Mouse (Mus musculus) thymus, adult 2 months (tissue): ENCODE results near the gene Ccdc9b. TPM values are rescaled to one million over a fixed set of nuclear protein-coding genes. Genes with fewer than 3 reads are reported as not detected.

Experiments
- DNase-seq: peaks from one replicate; pipeline ENCODE4 v3.0.0; 2021
- H3K27ac ChIP-seq: fragments of 200-500 bp; 2 replicates; pipeline ENCODE4 v1.5.1; 2012; ENCODE audit warnings: low read length, control low read depth; ENCODE audit not compliant: control insufficient read depth, insufficient read depth
- H3K27me3 ChIP-seq: fragments of 200-500 bp; 2 replicates; pipeline ENCODE4 v1.6.1; 2012; ENCODE audit warnings: mild to moderate bottlenecking, low read length, moderate library complexity, mixed read lengths; ENCODE audit not compliant: control insufficient read depth, insufficient read depth
- H3K36me3 ChIP-seq: fragments of 200-500 bp; 2 replicates; pipeline ENCODE4 v1.6.1; 2012; ENCODE audit warnings: mild to moderate bottlenecking, low read length, moderate library complexity; ENCODE audit not compliant: control insufficient read depth, insufficient read depth
- H3K4me1 ChIP-seq: fragments of 200-500 bp; replicated peaks from 2 replicates; pipeline ENCODE4 v1.6.1; 2012; ENCODE audit warnings: low read length; ENCODE audit not compliant: control insufficient read depth, insufficient read depth
- H3K4me3 ChIP-seq: fragments of 200-500 bp; 2 replicates; pipeline ENCODE4 v1.5.1; 2012; ENCODE audit warnings: mild to moderate bottlenecking, low read length, control low read depth, moderate library complexity; ENCODE audit not compliant: control insufficient read depth, insufficient read depth
- CTCF ChIP-seq: fragments of 200-500 bp; IDR thresholded peaks from 2 replicates; pipeline ENCODE4 v1.5.1; 2012; ENCODE audit warnings: mild to moderate bottlenecking, control low read depth, low read length, moderate library complexity, borderline replicate concordance; ENCODE audit not compliant: control insufficient read depth, poor library complexity, insufficient read depth; ENCODE audit errors: extremely low read depth
- POLR2A ChIP-seq: fragments of 200-500 bp; IDR thresholded peaks from 2 replicates; pipeline ENCODE4 v1.6.1; 2012; ENCODE audit warnings: mild to moderate bottlenecking, low read length, control low read depth, moderate library complexity; ENCODE audit not compliant: control insufficient read depth, poor library complexity, insufficient read depth; ENCODE audit errors: extremely low read depth
- WGBS: fragments of 180-500 bp; shearing (Covaris S2); methylation state at CpG from one replicate; pipeline ENCODE4 v1.1.7; 2018; 5-methylcytosine and 5-hydroxymethylcytosine counted together
- polyA plus RNA-seq: library from polyadenylated mRNA; depleted of rRNA; stranded (reverse); fragments of >200 nt; gene quantifications from 2 replicates; pipeline ENCODE4 v1.2.3, GENCODE M21; 2012

The Ccdc9b gene
- polyA plus RNA-seq, 1 experiment = 1.8 TPM

DNA sequence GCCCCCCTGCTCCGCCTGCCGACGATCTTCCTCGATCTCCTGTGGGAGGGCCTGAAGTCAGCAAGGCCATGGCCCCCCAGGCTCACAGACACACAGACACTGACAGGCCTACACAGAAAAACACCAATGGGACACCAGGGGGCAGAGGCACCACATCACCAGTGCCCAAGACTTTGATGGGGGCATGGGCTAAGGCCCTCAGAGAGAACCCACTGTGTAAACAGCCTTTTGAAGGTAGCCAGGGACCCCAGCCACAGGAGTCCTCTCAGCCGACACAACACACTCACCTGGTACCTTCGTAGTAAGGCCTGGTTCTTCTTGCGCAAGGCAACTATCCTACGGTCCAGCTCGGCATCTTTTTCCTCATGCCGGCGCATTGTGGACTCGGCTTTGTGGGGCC lies 1.1 kb downstream of the Ccdc9b start:
- Histone ChIP-seq H3K4me1 (peaks cover 31% of the 10 kb centered on the region), H3K27me3 (no peaks in the 10 kb centered on the region), H3K27ac (no peak overlapping the region), H3K36me3 (no peaks in the 10 kb centered on the region), H3K4me3 (no peak overlapping the region)
- 96% methylated on average over 12 of the region's 12 CpGs for WGBS
- DNase-seq = no peak
- TF ChIP-seq POLR2A (no peak), CTCF (no peak)

DNA sequence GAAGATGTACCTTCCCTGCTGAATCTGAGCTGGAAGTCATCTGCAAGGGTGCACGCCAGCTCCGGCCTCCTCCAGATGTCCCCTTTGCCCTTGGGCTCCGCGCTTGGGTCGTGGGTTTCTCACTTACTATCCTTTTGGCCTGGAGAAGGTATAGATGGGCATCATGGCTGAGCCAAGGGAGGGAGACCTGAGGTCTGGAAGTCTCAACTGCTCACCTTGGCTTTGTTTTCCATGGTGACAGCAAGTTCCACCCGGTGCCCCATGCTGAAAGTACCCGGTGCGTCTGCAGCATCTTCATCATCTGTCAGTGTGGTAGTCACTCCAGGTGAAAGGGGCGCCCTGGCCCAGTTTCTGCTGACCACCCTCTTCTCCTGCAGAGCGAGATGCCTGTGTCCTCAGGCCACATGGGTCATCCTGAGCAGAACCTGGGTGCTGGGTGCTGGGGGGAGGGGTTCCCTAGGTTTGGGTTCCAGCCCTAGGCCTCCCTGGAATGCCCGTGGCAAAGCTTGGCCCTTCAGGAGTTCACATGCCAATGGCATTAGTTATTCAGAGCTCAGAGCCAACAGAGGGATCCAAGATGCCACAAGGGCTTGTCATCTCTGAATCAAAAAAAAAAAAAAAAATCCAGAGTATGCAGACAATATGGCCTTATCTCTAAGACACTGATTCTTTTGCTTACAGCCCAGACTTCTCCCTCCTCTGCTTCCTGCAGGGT lies 2.0 kb downstream of the Ccdc9b start:
- no peak overlapping the region for H3K27ac ChIP-seq
- WGBS = 94% methylated on average over 11 of the region's 11 CpGs
- no peaks in the 10 kb centered on the region for H3K36me3 ChIP-seq
- no peak for DNase-seq
- TF ChIP-seq POLR2A = no peak
- no peak for TF ChIP-seq CTCF
- peaks cover 27% of the 10 kb centered on the region for H3K4me1 ChIP-seq
- no peak overlapping the region for H3K4me3 ChIP-seq
- no peaks in the 10 kb centered on the region for H3K27me3 ChIP-seq

DNA sequence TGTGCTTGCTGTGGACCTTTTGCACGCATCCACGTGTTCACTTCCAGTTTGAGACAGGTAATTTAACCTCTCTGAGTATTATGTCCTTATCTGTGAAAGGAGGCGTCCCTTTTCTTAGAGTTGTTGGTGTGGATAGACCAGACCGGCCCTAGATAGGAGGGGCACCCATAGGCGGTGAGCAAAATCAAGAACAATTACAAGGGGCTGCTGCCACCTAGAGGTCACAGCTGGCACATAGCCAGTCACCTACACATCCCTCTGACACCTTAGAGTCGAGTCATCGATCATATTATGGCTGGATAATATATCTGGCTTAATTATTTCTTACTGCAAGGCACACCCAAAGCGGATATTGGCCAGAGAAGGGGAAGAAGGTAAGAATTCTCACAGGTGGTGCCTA lies 2.6 kb downstream of the Ccdc9b start:
- Histone ChIP-seq H3K4me3 (no peak overlapping the region), H3K36me3 (no peaks in the 10 kb centered on the region), H3K4me1 (peaks cover 27% of the 10 kb centered on the region), H3K27ac (no peak overlapping the region), H3K27me3 (no peaks in the 10 kb centered on the region)
- WGBS = 10% methylated on average over 8 of the region's 8 CpGs
- peak; percentile 84 for DNase-seq
- peak; percentile 46; the same call in 1 of the 2 replicates for TF ChIP-seq CTCF
- TF ChIP-seq POLR2A = no peak

DNA sequence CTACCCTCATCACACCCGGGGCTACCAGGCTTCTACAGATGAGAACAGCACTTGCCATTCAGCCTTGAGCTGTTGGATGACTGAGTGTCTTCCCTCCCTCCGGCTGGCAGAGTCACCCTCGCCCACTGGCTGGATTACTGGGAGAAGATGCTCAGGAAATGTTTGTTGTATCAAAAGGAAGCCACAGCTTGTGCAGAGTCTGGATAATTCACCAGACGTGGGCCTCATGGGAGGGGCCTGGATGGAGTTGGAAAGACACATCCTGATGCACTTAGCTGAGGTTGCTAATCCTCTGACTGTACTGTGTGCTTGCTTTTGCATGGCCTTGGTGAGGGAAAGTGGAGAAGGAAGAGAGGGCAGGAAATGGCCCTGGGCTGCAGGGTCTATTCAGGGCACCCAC lies 6.4 kb downstream of the Ccdc9b start:
- 85% methylated on average over 4 of the region's 4 CpGs for WGBS
- Histone ChIP-seq H3K27ac (no peak overlapping the region), H3K4me3 (no peak overlapping the region), H3K27me3 (no peaks in the 10 kb centered on the region), H3K4me1 (0 out of 2 replicates have a peak, but pooled peaks cover 2% of the 10 kb centered on the region), H3K36me3 (no peaks in the 10 kb centered on the region)
- DNase-seq = no peak
- TF ChIP-seq POLR2A (no peak), CTCF (no peak)

DNA sequence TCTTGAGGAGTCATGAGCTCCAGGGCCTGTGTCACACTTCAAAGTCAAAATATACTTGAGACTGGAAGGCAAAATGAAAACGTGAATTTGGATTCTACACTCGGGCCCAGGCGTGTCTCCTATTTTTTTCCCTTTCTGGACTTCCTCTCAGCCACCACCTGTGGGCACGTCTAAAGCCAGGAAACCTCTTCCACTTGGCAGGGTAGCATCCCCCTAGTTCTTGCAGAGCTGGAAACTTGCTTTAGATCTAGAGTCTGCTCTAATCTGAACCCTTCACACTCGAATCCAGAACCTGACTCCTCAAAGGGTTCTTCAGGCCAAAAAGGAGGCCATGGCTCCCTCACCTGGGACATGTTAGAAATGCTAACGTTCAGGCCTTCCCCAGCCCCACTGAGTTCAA lies 7.1 kb downstream of the Ccdc9b start:
- no peaks in the 10 kb centered on the region for H3K27me3 ChIP-seq
- 84% methylated on average over 6 of the region's 6 CpGs for WGBS
- no peak for DNase-seq
- H3K36me3 ChIP-seq = no peaks in the 10 kb centered on the region
- H3K4me3 ChIP-seq = no peak overlapping the region
- peaks cover 7% of the 10 kb centered on the region for H3K4me1 ChIP-seq
- no peak overlapping the region for H3K27ac ChIP-seq
- TF ChIP-seq POLR2A = no peak
- no peak for TF ChIP-seq CTCF

DNA sequence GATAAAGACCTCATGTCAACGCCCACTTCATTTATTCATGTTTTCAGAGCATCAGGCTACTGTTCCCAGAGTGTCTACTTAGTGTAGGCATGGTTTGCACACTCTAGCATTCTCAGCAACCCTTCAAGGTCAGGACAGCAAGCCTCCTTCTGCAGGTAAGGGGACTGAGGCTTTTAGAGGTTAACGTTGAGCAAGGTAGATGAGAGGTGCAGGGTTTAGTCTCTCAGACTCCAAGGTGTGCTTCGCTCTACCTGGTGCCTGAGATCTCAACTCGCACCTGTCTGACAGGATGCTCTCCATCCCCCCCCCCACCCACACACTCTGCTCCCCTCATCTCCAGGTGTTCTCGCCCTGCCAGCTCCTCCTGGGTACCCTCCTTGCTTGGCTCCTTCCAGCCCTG lies 8.3 kb downstream of the Ccdc9b start:
- H3K27me3 ChIP-seq = no peaks in the 10 kb centered on the region
- no peak overlapping the region for H3K27ac ChIP-seq
- TF ChIP-seq CTCF (no peak), POLR2A (no peak)
- DNase-seq = no peak
- H3K4me3 ChIP-seq = no peak overlapping the region
- H3K36me3 ChIP-seq = no peaks in the 10 kb centered on the region
- H3K4me1 ChIP-seq = peaks cover 13% of the 10 kb centered on the region
- WGBS = 92% methylated on average over 5 of the region's 5 CpGs

DNA sequence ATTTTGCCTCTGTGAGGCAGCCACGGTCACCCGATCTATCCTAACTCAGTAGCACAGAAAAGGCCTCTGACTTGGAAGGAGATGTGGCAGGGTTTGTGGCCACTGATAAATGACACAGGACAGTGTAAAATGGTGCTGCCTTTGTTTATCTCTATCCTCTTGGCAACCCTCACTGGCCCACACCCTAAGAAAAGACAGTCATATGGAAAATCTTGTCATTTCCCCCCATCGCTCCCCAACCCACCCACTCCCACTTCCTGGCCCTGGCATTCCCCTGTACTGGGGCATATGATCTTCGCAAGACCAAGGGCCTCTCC lies 9.7 kb downstream of the Ccdc9b start:
- H3K27me3 ChIP-seq = no peaks in the 10 kb centered on the region
- no peaks in the 10 kb centered on the region for H3K36me3 ChIP-seq
- peaks cover 21% of the 10 kb centered on the region for H3K4me1 ChIP-seq
- DNase-seq = no peak
- H3K4me3 ChIP-seq = no peak overlapping the region
- WGBS = 97% methylated on average over 4 of the region's 4 CpGs
- H3K27ac ChIP-seq = no peak overlapping the region
- TF ChIP-seq POLR2A = no peak
- no peak for TF ChIP-seq CTCF
